Mouse (Mus musculus) layer of hippocampus, adult 9-11 months (tissue): ENCODE measurements at regions not wholly inside any gene's neighbourhood (a gene's known extent, or its start where the extent isn't known, plus 50 kb on each side); places are given as distances from the start of the nearest gene placed in this dataset.
A peak's percentile ranks its signal among the peaks of the same experiment; 100 is the strongest.

ENCODE experiments used
- DNase-seq: peaks from one replicate; pipeline ENCODE4 v3.0.0; 2022

- no peak for DNase-seq
Observed at GRCm38 (mm10) chr17:85823036-85823435, 135.0 kb upstream of the Six2 start.

GRCm38 (mm10) chr17:85821861-85822260 is 133.8 kb upstream of the Six2 start:
- no peak for DNase-seq

DNA sequence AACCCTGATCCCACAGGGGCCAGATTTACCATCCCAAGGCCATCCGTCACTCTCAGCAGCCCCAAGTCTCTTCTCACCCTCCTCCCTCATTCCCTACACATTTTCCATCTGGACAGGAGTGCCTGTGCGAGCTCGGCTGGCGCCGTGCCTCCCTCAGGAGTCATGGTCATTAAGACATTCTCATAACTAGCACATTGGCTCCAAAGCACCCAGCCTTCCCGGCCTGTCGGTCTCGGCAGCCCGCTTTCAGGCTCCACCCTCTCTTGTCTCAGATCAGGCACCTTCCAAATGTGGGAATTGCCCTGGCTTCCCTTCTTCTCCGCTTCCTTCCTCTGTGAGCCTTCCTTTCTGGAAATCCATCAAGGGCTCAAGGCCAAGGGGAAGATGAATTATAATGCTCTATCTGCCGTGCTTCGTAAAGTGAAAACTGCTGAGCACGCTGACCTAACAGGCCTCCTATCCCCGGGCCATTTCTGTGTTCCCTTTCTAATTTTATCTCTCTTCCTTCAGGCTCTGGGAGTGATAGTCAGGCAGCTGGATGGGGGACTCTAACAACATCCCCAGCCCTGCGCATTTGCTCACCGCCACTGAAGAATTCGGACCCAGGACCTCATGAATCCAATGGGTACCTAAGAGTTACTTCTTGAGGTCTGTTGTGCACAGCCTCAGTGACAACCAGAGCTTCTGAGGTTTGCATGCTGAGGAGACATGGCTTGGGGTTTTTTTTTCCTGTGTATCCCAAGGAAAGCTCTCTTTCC is 130.2 kb upstream of the Six2 start:
- DNase-seq = no peak

- no peak for DNase-seq
Observed at GRCm38 (mm10) chr17:85816521-85816920, 128.4 kb upstream of the Six2 start.

DNA sequence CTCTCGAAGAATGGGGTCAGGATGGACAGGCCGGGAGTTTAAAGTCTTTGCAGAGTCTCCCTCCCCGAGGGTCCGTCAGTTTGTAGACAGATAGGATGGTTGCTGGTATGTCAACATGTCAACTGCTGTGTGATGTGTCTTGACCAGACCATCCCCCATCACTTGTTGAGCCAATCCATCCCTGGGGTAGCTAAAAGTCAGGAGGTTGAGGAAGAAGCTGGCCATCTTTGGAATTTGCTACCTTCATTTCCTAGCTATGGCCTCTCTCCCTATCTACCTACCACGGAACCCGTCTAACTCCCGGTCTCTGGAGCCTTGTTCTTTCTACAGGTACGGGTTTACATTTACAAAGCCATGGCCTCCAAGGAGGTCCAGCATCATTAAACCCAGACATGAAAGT is 128.0 kb upstream of the Six2 start:
- no peak for DNase-seq

GRCm38 (mm10) chr17:85808580-85808979 is 120.5 kb upstream of the Six2 start:
- DNase-seq = no peak

GRCm38 (mm10) chr17:85805726-85806359 is 117.8 kb upstream of the Six2 start:
- no peak for DNase-seq

DNA sequence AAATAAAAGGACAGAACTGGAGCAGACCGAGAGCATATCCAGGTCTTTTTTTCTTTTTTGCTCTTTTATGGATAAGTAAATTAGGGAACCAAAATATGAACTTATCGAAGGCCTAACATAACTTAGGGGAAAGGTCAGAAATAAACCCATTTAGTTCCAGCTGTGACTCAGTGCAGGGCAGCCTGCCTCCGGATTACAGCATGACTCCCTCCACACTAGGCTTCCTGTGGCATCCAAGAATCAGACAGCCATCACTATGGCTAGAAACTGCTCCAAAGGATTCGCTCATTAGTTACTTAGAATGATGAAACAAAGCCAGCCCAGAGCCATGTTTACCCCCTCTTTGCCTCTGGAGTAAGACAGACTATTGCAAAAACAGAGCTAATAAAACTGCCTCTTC is 116.6 kb upstream of the Six2 start:
- no peak for DNase-seq

- no peak for DNase-seq
Observed at GRCm38 (mm10) chr17:85801734-85802133, 113.7 kb upstream of the Six2 start.

DNA sequence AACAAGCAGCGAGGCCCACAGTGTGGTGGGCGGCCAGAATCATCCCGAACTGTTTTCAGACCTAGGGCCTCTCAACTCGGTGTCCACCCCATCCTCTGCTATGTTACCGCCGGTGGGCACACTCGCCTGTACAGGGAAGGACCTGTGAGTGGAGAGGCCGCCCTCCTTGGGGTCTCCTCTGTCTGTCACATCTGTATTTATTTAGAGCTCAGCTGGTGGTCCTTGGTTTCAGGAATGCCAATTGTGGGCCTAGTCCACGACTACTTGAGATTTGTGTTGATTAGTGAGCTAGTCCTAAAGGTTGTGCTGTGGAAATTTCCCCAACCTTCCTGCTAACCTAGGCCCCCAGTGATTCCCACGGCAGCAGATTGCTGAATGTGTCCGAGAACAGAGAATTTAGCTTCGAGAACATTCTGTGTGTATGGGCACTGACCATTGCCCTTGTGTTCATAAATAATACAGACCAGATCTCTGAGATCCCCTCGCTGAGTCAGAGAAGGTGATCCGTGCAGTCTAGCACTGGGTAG is 113.1 kb upstream of the Six2 start:
- DNase-seq = no peak

DNA sequence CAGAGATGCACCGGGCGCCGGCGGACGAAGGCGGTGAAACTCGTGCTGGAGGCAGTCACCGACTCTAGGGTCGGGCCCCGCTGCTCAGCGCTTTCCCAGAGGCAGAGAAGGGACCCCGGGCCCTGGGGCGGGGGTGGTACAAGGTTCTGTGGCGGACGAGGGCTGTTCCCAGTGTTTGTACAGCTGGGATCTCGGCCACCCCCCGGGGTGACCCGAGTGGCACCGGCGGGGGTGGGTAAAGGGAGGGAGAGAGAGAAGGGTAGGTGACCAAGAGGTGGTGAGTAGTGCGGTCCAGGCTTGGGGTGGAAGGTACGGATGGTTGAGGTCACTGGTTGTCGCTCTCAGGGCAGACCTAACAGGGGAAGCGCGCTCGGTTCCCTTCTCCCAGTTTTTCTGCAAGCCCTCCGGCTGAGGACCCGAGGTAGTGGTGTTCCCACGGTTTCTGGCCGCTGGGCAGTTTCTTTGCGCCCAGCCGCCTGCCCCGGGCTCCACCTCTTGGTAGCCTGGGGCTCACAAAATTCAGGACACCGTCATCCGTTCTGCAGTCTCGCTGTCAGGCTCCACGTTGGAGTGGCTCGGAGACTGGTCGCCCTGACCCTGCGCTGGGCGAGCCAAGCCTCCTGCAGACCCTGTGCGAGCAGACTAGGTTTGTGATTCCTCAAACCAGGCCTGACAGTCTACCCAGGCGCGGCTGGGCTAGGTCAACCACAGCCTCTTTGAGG is 112.4 kb upstream of the Six2 start:
- DNase-seq = no peak

GRCm38 (mm10) chr17:85799865-85800356 is 111.8 kb upstream of the Six2 start:
- no peak for DNase-seq

GRCm38 (mm10) chr17:85799081-85799864 is 111.2 kb upstream of the Six2 start:
- DNase-seq = no peak

- no peak for DNase-seq
Observed at GRCm38 (mm10) chr17:85797755-85798154, 109.7 kb upstream of the Six2 start.

DNA sequence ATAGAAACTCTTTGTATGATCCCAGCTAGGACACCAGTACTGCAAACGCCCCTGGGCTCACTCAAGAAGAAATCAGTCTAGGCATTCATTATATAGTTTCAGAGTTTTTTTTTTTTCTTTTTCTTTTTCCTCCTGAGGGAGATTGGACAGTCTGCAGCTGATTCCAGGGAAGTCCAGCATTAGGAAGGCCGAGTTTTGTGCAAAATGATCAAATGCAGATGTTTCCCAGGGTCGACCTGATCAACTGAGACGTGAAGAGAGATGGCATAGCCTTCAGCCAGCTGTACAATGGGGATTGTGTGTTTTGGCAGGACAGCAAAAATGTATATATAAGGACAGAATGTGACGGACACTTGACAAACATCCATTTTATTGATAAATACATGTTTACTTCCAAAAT is 107.7 kb upstream of the Six2 start:
- no peak for DNase-seq

DNA sequence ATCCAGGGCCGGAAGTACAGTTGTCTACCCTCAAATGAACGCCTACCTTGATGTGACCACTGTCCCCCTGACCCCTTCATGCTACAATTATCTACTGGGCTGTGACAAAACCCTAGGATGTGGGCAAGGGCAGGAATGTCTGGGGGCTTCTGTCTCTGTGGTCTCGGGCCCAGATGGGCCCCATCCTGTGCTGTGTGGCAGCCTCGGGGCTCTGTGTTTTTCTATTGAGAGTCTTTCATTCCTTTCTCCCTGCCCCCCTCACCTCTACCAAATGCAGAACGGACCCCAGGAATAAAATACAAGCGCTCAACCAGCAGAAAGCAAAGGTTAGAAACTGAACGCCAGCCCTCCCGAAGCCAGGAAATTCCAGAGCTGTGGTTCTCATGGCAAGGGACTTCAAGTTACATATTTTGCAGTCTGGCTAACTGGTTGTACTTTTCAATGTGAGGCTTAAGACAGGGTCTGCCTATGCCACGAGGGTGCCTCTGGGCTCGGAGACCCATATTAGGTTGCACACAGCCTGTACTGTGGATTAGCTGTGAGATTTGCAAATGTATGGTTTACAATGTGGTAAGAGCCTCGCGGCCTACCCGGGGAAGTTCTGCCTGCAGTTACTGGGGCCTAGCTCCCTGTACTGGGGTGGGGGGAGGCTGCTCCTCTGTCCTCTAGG is 97.7 kb upstream of the Six2 start:
- no peak for DNase-seq

GRCm38 (mm10) chr17:85780477-85780876 is 92.4 kb upstream of the Six2 start:
- DNase-seq = no peak

DNA sequence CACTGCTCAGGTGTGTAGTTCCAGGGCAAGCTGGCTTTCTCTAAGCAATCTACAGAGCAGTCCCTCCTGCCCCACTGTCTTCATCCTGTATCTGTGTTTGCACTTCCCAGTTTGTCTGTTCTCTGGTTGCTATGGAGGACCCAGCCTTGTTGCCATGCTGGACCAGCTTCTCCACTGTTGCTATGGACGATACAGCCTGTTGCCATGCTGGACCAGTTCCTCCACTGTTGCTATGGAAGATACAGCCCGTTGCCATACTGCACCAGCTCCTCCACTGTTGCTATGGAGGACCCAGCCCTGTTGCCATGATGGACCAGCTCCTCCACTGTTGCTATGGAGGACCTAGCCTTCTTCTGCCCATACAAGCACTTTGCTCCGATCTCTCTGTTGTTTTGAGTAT is 88.8 kb upstream of the Six2 start:
- peak; percentile 77 for DNase-seq

- DNase-seq = no peak
Observed at GRCm38 (mm10) chr17:85768341-85768740, 80.3 kb upstream of the Six2 start.

DNA sequence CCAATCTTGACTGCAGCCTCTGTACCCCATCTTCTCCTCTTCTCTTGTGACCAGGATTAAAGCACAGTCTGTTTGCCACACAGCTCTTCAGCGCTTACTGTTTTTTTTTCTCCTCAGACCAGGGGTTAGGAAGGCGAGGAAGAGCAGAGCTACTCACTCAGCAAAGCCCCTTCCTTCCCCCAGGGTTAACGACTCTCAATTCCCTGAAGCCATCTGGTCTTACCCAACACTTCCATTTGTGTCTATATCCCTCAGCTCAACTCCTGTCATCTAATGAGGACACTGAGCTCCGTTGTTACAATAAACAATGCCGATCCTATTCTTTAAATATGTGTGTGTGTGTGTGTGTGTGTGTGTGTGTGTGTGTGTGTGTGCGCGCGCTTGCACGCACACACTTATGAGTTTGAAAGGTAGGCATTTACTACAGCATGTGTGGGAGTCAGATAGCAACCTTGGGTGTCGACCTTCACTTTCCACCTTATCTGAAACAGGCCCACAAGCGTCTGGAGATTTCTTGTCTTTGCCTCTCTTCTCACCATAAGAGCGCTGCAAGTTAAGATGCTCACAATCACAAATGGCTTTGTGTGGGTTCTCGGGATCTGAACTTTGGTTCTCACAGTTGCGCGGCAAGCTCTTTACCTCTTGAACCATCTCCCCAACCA is 79.3 kb upstream of the Six2 start:
- no peak for DNase-seq

DNA sequence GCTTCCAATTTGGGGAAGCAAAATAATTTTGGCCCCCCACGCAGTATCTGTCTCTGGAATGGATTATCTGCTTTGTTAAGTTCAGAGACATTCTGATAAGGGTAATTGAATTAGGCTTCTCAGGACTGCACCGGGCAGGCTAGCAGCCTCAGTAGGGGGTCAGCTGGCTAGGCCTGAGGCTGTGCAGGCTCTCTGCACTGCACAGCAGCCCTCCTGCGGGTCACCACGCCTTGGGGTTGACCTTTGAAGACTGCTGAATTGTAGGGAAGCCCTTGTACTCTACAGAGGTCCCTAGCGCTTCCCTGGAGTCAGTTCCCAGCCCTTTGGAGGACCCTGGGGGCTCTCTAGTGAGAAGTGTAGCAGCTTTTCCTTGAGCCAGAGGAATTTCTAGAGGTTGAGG is 78.5 kb upstream of the Six2 start:
- DNase-seq = no peak
